ENCODE assay signal across 19 mouse cellular contexts in genomic region chr16:9054415-9054814, GRCm38 (mm10).
DNase-seq lines count a peak whose midpoint lies in the region; ATAC-seq lines count a peak whose summit lies in the region.
"Had no signal": no experiment of that assay in that cellular context is flagged by ENCODE, and none has a peak within 500 bp of the region (broad histone marks: within the 10 kb centered on the region; RNA-seq: fewer than 3 reads in every experiment).

No protein-coding gene starts in this region.

- ATAC-seq in heart, embryonic 11.5 days (replicated peaks; ENCODE audit: insufficient number of reproducible peaks, low FRiP score, low TSS enrichment) = peak; percentile 68
- no peak for ATAC-seq in hindbrain, embryonic 11.5 days (ENCODE audit: low FRiP score)
- ATAC-seq in hindbrain, embryonic 14.5 days (ENCODE audit: low FRiP score) = no peak
- no peak for ATAC-seq in forebrain, embryonic 15.5 days (replicated peaks)
- ATAC-seq in cerebellum, adult (ENCODE audit: insufficient number of reproducible peaks, low FRiP score, low TSS enrichment) = no peak
- ATAC-seq: forebrain, embryonic 16.5 days; hindbrain, embryonic 16.5 days; intestine, embryonic 16.5 days had no signal

- DNase-seq in heart, postnatal 25 days (ENCODE audit: low spot score) = no peak
- DNase-seq in hindbrain, embryonic 11.5 days (ENCODE audit: low spot score) = peak; percentile 16
- DNase-seq in hindbrain, embryonic 14.5 days (ENCODE audit: low spot score) = no peak
- peak; percentile 24 for DNase-seq in embryo, embryonic 10.5 days (ENCODE audit: low spot score)
- peak; percentile 6 for DNase-seq in embryo, embryonic 9.5 days (ENCODE audit: extremely low spot score)
- DNase-seq: cerebellum, adult 9-10 months; gastrocnemius, postnatal 36 days; kidney, postnatal 10 days; midbrain, embryonic 14.5 days; retina, postnatal 1 day; thymus, adult 2 months had no signal

- H3K36me3 ChIP-seq in heart, embryonic 11.5 days (ENCODE audit: control insufficient read depth, insufficient read depth, low read length) = no peaks in the 10 kb centered on the region
- H3K36me3 ChIP-seq in hindbrain, embryonic 11.5 days (ENCODE audit: control insufficient read depth, insufficient read depth, low read length) = no peaks in the 10 kb centered on the region
- no peaks in the 10 kb centered on the region for H3K36me3 ChIP-seq in hindbrain, embryonic 14.5 days (replicated peaks; ENCODE audit: control insufficient read depth, insufficient read depth)
- H3K36me3 ChIP-seq in forebrain, embryonic 15.5 days = no peaks in the 10 kb centered on the region
- H3K36me3 ChIP-seq: liver, embryonic 15.5 days; stomach, embryonic 15.5 days had no signal

- H3K4me3 ChIP-seq in heart, embryonic 11.5 days (ENCODE audit: low read depth, low read length) = no peak overlapping the region
- no peak overlapping the region for H3K4me3 ChIP-seq in hindbrain, embryonic 11.5 days (ENCODE audit: low read depth, low read length)
- H3K4me3 ChIP-seq in hindbrain, embryonic 14.5 days (replicated peaks; ENCODE audit: low read length) = no peak overlapping the region
- H3K4me3 ChIP-seq in forebrain, embryonic 15.5 days = no peak overlapping the region
- H3K4me3 ChIP-seq: liver, embryonic 15.5 days; stomach, embryonic 15.5 days had no signal

- WGBS in heart, embryonic 11.5 days (ENCODE audit: insufficient replicate concordance) = 24% methylated on average over 4 of the region's 4 CpGs
- WGBS in hindbrain, embryonic 11.5 days = 41% methylated on average over 4 of the region's 4 CpGs
- WGBS in hindbrain, embryonic 14.5 days = 43% methylated on average over 4 of the region's 4 CpGs
- WGBS in forebrain, embryonic 15.5 days = 80% methylated on average over 4 of the region's 4 CpGs

- peak overlapping the region; percentile 42 for H3K4me2 ChIP-seq in heart, embryonic 11.5 days
- H3K4me2 ChIP-seq in hindbrain, embryonic 11.5 days (replicated peaks; ENCODE audit: low read depth, low read length) = no peak overlapping the region
- no peak overlapping the region for H3K4me2 ChIP-seq in hindbrain, embryonic 14.5 days (replicated peaks)
- H3K4me2 ChIP-seq in forebrain, embryonic 15.5 days (replicated peaks) = no peak overlapping the region
- H3K4me2 ChIP-seq: liver, embryonic 15.5 days; stomach, embryonic 15.5 days had no signal

- H3K9ac ChIP-seq in heart, embryonic 11.5 days (ENCODE audit: low read depth, low read length) = no peak overlapping the region
- H3K9ac ChIP-seq in hindbrain, embryonic 11.5 days (ENCODE audit: low read depth, low read length) = no peak overlapping the region
- H3K9ac ChIP-seq in hindbrain, embryonic 14.5 days = no peak overlapping the region
- no peak overlapping the region for H3K9ac ChIP-seq in forebrain, embryonic 15.5 days (replicated peaks)
- H3K9ac ChIP-seq: liver, embryonic 15.5 days; stomach, embryonic 15.5 days had no signal

- H3K4me1 ChIP-seq in heart, embryonic 11.5 days (ENCODE audit: control insufficient read depth, insufficient read depth, low read length) = peaks cover 6% of the 10 kb centered on the region; the same call in 1 of the 2 replicates
- no peaks in the 10 kb centered on the region for H3K4me1 ChIP-seq in hindbrain, embryonic 11.5 days (replicated peaks; ENCODE audit: control insufficient read depth, insufficient read depth, low read length)
- H3K4me1 ChIP-seq in hindbrain, embryonic 14.5 days (replicated peaks; ENCODE audit: control insufficient read depth, insufficient read depth, low read length) = peaks cover 8% of the 10 kb centered on the region; the same call in 1 of the 2 replicates
- no peaks in the 10 kb centered on the region for H3K4me1 ChIP-seq in forebrain, embryonic 15.5 days
- H3K4me1 ChIP-seq: liver, embryonic 15.5 days; stomach, embryonic 15.5 days had no signal

- peak overlapping the region; percentile 12 for H3K27ac ChIP-seq in heart, embryonic 11.5 days (ENCODE audit: low read depth, low read length)
- H3K27ac ChIP-seq in hindbrain, embryonic 11.5 days (ENCODE audit: low read depth, low read length) = no peak overlapping the region
- no peak overlapping the region for H3K27ac ChIP-seq in hindbrain, embryonic 14.5 days
- H3K27ac ChIP-seq in forebrain, embryonic 15.5 days (replicated peaks) = no peak overlapping the region
- H3K27ac ChIP-seq: liver, embryonic 15.5 days; stomach, embryonic 15.5 days had no signal

- intact Hi-C loops in heart, postnatal 25 days (cut with DNase I) = no loop called here

- H3K27me3 ChIP-seq in heart, embryonic 11.5 days (ENCODE audit: control insufficient read depth, insufficient read depth, low read length) = no peaks in the 10 kb centered on the region
- H3K27me3 ChIP-seq in hindbrain, embryonic 11.5 days (ENCODE audit: control insufficient read depth, insufficient read depth, low read length) = no peaks in the 10 kb centered on the region
- H3K27me3 ChIP-seq in hindbrain, embryonic 14.5 days (ENCODE audit: control insufficient read depth, insufficient read depth, low read length) = no peaks in the 10 kb centered on the region
- H3K27me3 ChIP-seq in forebrain, embryonic 15.5 days = no peaks in the 10 kb centered on the region
- H3K27me3 ChIP-seq: liver, embryonic 15.5 days; stomach, embryonic 15.5 days had no signal

- H3K9me3 ChIP-seq in heart, embryonic 11.5 days (replicated peaks; ENCODE audit: control insufficient read depth, low read length) = peaks cover 2% of the 10 kb centered on the region; the same call in 1 of the 2 replicates
- no peaks in the 10 kb centered on the region for H3K9me3 ChIP-seq in hindbrain, embryonic 11.5 days (ENCODE audit: control insufficient read depth, low read length)
- no peaks in the 10 kb centered on the region for H3K9me3 ChIP-seq in hindbrain, embryonic 14.5 days (ENCODE audit: control insufficient read depth, low read length)
- H3K9me3 ChIP-seq in forebrain, embryonic 15.5 days = no peaks in the 10 kb centered on the region
- H3K9me3 ChIP-seq: liver, embryonic 15.5 days; stomach, embryonic 15.5 days had no signal

Comparison
In these comparisons a context has a peak if more than half of its experiments do, and no peak if none do; other contexts are left out.
1. DNase-seq: peak in hindbrain, embryonic 11.5 days (single experiment), embryo, embryonic 10.5 days (single experiment) and embryo, embryonic 9.5 days (single experiment); none in heart, postnatal 25 days (single experiment) and hindbrain, embryonic 14.5 days (single experiment).